Mouse (Mus musculus) kidney, embryonic 16.5 days (tissue): Measurements from ENCODE around the gene Kank1. TPM values are rescaled to one million over a fixed set of nuclear protein-coding genes. Genes with fewer than 3 reads are reported as not detected.

Experiments
- ATAC-seq: fragments of 200-750 bp; cut with Nextera tagmentation; 2 replicates; pipeline ENCODE4 v1.8.0; 2017; ENCODE audit warnings: moderate TSS enrichment; ENCODE audit not compliant: low FRiP score, low TSS enrichment
- H3K27ac ChIP-seq: fragments of 300-500 bp; sonication (generic); 2 replicates; pipeline ENCODE4 v1.5.1; 2014; ENCODE audit warnings: low read length
- H3K27me3 ChIP-seq: fragments of 300-500 bp; sonication (generic); 2 replicates; pipeline ENCODE4 v1.6.1; 2014; ENCODE audit warnings: low read length, control low read depth, mixed read lengths; ENCODE audit not compliant: insufficient read depth
- H3K36me3 ChIP-seq: fragments of 300-500 bp; sonication (generic); 2 replicates; pipeline ENCODE4 v1.6.1; 2014; ENCODE audit warnings: low read length, control low read depth, mixed read lengths; ENCODE audit not compliant: insufficient read depth
- H3K4me1 ChIP-seq: fragments of 300-500 bp; sonication (generic); 2 replicates; pipeline ENCODE4 v1.6.1; 2014; ENCODE audit warnings: low read length, control low read depth, mixed read lengths; ENCODE audit not compliant: insufficient read depth
- H3K4me2 ChIP-seq: fragments of 300-500 bp; sonication (generic); replicated peaks from 2 replicates; pipeline ENCODE4 v1.6.1; 2014; ENCODE audit warnings: low read depth, low read length
- H3K4me3 ChIP-seq: fragments of 300-500 bp; sonication (generic); 2 replicates; pipeline ENCODE4 v1.5.1; 2014; ENCODE audit warnings: mild to moderate bottlenecking, low read length
- H3K9ac ChIP-seq: fragments of 300-500 bp; sonication (generic); replicated peaks from 2 replicates; pipeline ENCODE4 v1.6.1; 2014; ENCODE audit warnings: low read length
- H3K9me3 ChIP-seq: fragments of 300-500 bp; sonication (generic); 2 replicates; pipeline ENCODE4 v1.6.1; 2016; ENCODE audit warnings: low read length, control low read depth
- WGBS: fragments of 180-500 bp; shearing (Covaris S2); extraction: QIAGEN DNeasy Blood & Tissue Kit; methylation state at CpG from one replicate; pipeline ENCODE4 v1.1.7; 2014; 5-methylcytosine and 5-hydroxymethylcytosine counted together
- polyA plus RNA-seq: library from polyadenylated mRNA; unstranded; fragments of >200 nt; fragmentation: Nextera tagmentation; extraction: Ambion mirVana; gene quantifications from 2 replicates; pipeline ENCODE4 v1.2.1, GENCODE M21; 2015

Gene Kank1
- polyA plus RNA-seq, 1 experiment from 2014 or later = 30.9 TPM

DNA sequence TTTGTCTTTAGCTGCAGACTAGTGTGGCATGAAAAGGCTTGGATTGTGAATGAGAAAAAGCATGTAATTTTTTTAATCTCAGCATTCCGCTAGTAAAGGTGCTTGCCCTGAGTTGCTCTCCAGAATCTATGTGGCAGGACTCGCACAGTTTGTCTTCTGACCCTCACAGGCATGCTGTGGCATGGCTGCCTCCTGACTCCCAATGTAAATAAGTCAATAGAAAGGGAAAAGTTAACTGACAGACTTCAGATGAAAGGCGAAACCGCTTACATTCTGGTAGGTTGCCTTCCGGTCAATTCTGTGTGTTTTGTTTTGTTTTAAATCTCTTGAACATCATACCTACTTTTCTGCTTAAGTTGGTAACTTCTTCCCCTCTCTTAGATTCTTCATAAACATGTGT, 64.4 kb downstream of the Kank1 start:
- no peaks in the 10 kb centered on the region for H3K27me3 ChIP-seq
- H3K4me1 ChIP-seq = peaks cover 6% of the 10 kb centered on the region; the same call in 1 of the 2 replicates
- no peak overlapping the region for H3K4me2 ChIP-seq
- H3K27ac ChIP-seq = no peak overlapping the region
- H3K9ac ChIP-seq = no peak overlapping the region
- H3K36me3 ChIP-seq = no peaks in the 10 kb centered on the region
- no peak for ATAC-seq
- no peak overlapping the region for H3K4me3 ChIP-seq
- 78% methylated on average over 5 of the region's 5 CpGs for WGBS
- no peaks in the 10 kb centered on the region for H3K9me3 ChIP-seq

DNA sequence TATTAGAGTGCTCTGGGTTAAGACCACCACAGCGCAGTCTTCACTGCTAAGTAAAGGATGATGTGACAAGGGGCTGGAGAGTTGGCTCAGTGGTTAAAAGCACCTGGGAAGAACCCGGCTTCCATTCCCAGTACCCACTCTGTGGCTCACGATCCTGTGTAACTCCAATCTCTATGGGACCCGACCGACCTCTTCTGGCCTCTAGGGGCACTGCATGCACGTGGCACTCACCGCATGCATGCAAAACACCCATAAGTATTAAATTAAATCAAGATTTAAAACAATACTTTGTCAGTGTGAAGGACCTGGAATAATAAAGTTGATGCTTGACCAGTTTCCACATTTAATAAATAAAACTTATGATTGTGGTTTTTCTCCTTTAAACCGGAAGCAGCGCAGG, 69.5 kb downstream of the Kank1 start:
- Histone ChIP-seq H3K36me3 (no peaks in the 10 kb centered on the region), H3K9me3 (no peaks in the 10 kb centered on the region), H3K4me1 (peaks cover 10% of the 10 kb centered on the region), H3K9ac (no peak overlapping the region), H3K27ac (no peak overlapping the region), H3K4me2 (no peak overlapping the region), H3K27me3 (no peaks in the 10 kb centered on the region), H3K4me3 (no peak overlapping the region)
- ATAC-seq = no peak
- WGBS = 62% methylated on average over 9 of the region's 9 CpGs

DNA sequence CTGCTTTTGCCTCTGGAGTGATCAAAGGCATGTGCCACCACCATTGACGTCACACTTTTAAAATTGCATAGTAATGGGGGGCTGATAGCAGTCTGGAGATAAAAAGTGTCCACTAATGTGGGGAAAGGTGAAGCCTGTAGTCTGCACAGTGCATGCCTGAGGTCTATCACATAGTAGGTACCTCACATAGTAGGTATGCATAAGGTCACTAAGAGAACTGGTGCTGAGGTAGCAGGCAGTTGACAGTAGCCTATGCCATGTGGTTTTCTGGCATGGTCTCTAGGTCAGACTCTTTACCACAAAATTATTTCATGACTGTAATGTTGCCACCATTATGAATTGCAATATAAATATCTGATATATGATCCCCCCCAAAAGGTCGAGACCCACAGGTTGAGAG, 71.4 kb downstream of the Kank1 start:
- Histone ChIP-seq H3K27me3 (no peaks in the 10 kb centered on the region), H3K4me3 (no peak overlapping the region), H3K9ac (no peak overlapping the region), H3K9me3 (no peaks in the 10 kb centered on the region), H3K36me3 (no peaks in the 10 kb centered on the region), H3K4me1 (peaks cover 24% of the 10 kb centered on the region), H3K4me2 (no peak overlapping the region), H3K27ac (no peak overlapping the region)
- WGBS = 50% methylated on average over 2 of the region's 2 CpGs
- no peak for ATAC-seq

DNA sequence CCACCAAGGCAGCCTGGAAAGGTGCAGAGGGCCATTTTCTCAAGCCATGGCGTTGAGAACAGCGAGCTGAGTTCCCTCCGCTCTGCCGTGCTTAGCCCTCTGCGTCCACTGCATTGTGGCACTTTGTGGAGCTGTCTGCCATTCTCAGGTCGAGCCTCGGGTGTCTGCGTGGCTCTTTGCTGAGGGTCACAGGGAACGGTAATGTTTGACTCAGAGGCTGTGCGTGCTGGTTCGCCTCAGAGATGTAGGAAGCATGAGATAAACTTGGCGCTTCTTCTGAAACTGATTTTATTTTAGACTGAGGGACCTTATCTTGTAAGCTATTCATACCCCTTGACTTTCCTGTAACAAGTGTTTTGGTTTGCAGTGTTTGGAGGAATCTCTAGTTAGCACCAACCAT, 72.0 kb downstream of the Kank1 start:
- no peak overlapping the region for H3K9ac ChIP-seq
- 39% methylated on average over 12 of the region's 12 CpGs for WGBS
- peaks cover 24% of the 10 kb centered on the region for H3K4me1 ChIP-seq
- H3K4me2 ChIP-seq = no peak overlapping the region
- no peaks in the 10 kb centered on the region for H3K27me3 ChIP-seq
- H3K9me3 ChIP-seq = no peaks in the 10 kb centered on the region
- H3K36me3 ChIP-seq = no peaks in the 10 kb centered on the region
- no peak for ATAC-seq
- H3K27ac ChIP-seq = 0 out of 2 replicates have a peak overlapping the region, but pooled peaks have one; percentile 19
- H3K4me3 ChIP-seq = no peak overlapping the region

DNA sequence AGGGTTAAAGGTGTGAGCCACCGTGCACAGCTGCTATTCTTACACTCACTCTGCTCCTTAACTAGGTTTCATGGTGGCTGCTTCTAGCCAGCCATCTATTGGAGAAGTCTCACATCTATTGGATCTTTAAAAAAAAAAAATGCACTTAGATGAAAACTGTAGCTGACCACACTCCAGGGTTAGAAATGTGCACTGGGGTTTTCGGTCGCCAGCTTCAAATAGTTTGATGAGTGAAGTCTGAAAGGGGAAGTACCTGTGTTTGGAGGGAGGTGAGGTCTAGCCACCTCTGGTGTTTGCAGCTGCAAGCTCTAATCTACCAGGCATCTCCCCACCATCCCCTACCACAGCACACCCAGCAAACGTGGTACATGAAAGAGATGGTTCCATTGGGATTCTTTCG, 74.2 kb downstream of the Kank1 start:
- WGBS = 79% methylated on average over 5 of the region's 5 CpGs
- Histone ChIP-seq H3K4me2 (no peak overlapping the region), H3K9ac (no peak overlapping the region), H3K27ac (no peak overlapping the region), H3K27me3 (no peaks in the 10 kb centered on the region), H3K4me1 (peaks cover 27% of the 10 kb centered on the region), H3K9me3 (no peaks in the 10 kb centered on the region), H3K36me3 (no peaks in the 10 kb centered on the region), H3K4me3 (no peak overlapping the region)
- ATAC-seq = no peak

DNA sequence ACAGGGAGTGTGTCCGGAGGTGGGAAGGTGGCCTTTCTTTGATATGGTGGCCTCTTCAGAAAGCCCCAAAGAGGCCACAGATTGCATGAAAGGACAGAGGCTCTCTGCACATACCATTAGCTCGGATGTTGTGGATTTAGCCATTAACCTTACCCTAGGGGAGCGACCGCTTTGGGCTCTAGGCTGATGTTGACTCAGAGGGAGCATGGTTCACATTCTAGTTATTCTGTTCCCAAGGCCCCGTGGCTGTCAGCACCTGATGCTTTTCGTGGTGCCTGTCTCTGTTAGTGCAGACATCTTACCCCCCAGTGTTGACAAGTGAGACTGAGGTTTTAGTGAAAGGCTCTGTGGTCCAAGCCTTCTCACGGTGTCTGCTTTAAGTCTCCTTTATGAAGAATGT, 74.9 kb downstream of the Kank1 start:
- no peak overlapping the region for H3K4me3 ChIP-seq
- no peaks in the 10 kb centered on the region for H3K9me3 ChIP-seq
- 38% methylated on average over 7 of the region's 7 CpGs for WGBS
- H3K27me3 ChIP-seq = no peaks in the 10 kb centered on the region
- H3K36me3 ChIP-seq = no peaks in the 10 kb centered on the region
- no peak overlapping the region for H3K4me2 ChIP-seq
- H3K9ac ChIP-seq = no peak overlapping the region
- H3K4me1 ChIP-seq = peaks cover 27% of the 10 kb centered on the region
- H3K27ac ChIP-seq = 0 out of 2 replicates have a peak overlapping the region, but pooled peaks have one; percentile 31
- no peak for ATAC-seq

DNA sequence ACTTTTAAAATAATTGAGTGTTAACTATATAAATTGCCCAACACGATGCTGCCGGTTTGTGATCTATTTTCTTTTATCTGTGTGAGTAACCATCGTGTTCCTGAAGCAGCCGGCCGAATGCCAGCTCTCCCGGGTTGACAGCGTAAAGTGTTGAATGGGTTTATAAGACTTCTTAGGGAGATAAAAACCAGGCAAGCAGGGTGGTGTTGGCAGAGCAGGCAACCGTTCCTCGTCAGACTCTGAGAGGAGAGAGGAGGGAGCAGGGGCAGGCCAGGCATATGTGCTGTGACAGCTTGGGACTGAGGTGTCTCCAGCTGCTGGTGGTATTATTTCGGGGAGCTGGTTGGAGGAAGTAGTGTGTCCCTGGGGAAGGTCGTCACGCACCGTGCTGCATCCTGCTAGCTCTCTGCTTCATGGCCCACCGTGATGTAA, 78.7 kb downstream of the Kank1 start:
- Histone ChIP-seq H3K27ac (0 out of 2 replicates have a peak overlapping the region, but pooled peaks have one; percentile 20), H3K4me3 (no peak overlapping the region), H3K9me3 (no peaks in the 10 kb centered on the region), H3K36me3 (no peaks in the 10 kb centered on the region), H3K9ac (no peak overlapping the region), H3K4me2 (no peak overlapping the region), H3K4me1 (peaks cover 17% of the 10 kb centered on the region), H3K27me3 (no peaks in the 10 kb centered on the region)
- ATAC-seq = peak; percentile 46; the same call in 1 of the 2 replicates
- 31% methylated on average over 14 of the region's 14 CpGs for WGBS

DNA sequence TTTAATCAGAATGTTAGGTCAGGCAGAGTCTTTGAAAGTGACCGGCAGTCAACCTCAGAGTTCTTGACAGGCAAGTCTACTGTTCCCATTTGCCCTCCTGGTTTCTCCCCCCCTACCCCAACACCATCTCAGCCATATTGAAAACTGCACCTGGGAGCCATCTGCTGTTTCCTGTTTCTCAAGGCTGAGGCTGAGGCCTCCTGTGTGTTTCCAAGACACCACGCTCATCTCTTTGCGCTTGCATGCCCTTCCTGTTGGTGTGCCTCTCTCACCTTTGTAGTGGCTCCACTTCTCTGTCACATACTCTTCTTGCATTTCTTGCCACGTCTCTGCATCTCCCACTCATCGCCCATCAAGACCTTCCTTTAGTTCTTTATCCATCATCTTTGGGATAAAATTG, 79.2 kb downstream of the Kank1 start:
- Histone ChIP-seq H3K4me3 (no peak overlapping the region), H3K36me3 (no peaks in the 10 kb centered on the region), H3K27me3 (no peaks in the 10 kb centered on the region), H3K27ac (no peak overlapping the region), H3K9ac (no peak overlapping the region), H3K4me1 (peaks cover 17% of the 10 kb centered on the region), H3K9me3 (no peaks in the 10 kb centered on the region), H3K4me2 (no peak overlapping the region)
- ATAC-seq = no peak
- WGBS = 77% methylated on average over 5 of the region's 5 CpGs

DNA sequence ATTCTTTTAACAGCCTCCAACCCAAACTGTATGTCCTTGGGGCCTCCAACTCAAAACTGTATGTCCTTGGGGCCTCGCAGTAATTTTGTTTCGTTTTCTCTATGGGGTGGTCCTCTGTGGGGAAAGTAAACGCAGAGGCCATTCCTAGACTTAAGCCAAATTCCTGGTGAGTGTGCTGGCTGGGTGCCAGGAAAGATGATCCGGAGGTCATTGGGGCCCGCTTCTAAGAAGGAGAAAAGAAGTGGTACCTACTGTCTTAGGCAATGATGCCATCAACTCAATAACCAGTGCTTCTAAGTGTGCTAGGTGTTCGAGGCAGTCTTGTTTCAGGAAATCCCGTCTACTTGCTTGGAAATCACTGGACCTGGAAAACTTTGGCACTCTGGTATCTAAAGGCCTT, 87.5 kb downstream of the Kank1 start:
- no peaks in the 10 kb centered on the region for H3K36me3 ChIP-seq
- ATAC-seq = no peak
- H3K4me3 ChIP-seq = no peak overlapping the region
- H3K27ac ChIP-seq = no peak overlapping the region
- no peak overlapping the region for H3K9ac ChIP-seq
- WGBS = 66% methylated on average over 7 of the region's 7 CpGs
- H3K4me2 ChIP-seq = no peak overlapping the region
- H3K4me1 ChIP-seq = peaks cover 4% of the 10 kb centered on the region; the same call in 1 of the 2 replicates
- H3K9me3 ChIP-seq = no peaks in the 10 kb centered on the region
- H3K27me3 ChIP-seq = no peaks in the 10 kb centered on the region

DNA sequence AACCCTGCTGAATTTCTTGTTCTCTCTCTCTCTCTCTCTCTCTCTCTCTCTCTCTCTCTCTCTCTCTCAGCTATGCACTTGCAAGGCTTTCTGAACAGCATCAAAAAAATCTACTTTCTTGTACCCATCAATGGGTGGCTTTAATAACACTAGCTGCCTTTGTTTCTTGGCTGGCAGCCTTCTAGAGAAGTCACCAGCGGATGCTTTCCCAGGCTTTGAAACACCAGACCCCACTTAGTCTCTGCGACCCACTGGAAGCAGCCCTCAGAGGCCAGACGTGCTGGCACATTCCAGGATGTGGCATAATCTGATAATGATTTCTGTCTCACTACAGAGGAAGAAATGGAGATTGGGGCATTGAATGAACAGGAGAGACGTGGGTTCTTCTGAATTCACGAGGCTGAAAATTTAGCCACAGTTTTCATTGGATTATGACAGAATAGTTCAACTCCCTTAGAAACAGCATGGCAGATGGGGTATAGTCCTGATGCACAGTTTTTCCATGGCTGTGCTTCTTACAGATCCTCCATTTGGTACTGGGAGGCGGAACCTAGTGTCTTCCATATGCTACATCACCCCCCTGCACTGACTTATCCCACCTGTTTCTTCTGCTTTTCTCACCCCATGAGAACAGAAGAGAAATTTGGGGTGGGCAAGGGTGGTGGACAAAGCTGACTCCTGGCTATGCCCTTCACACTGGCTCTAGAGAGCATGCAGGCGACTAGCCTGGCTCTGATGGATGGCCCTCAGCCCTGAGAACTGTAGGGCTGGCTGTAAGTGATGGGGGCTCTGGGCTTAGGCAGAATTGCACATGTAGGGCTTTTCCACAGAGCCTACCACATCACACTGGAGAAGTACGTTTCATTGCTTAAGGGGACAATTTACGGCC, 88.6 kb downstream of the Kank1 start:
- no peaks in the 10 kb centered on the region for H3K9me3 ChIP-seq
- ATAC-seq = no peak
- WGBS = 68% methylated on average over 9 of the region's 9 CpGs
- no peak overlapping the region for H3K9ac ChIP-seq
- no peak overlapping the region for H3K4me3 ChIP-seq
- H3K27me3 ChIP-seq = no peaks in the 10 kb centered on the region
- H3K27ac ChIP-seq = no peak overlapping the region
- H3K4me1 ChIP-seq = peaks cover 4% of the 10 kb centered on the region; the same call in 1 of the 2 replicates
- no peak overlapping the region for H3K4me2 ChIP-seq
- no peaks in the 10 kb centered on the region for H3K36me3 ChIP-seq
